Mouse (Mus musculus) ES-Bruce4 (cell line): ENCODE results near the gene Tssk2.

ENCODE experiments used
- CTCF ChIP-seq: IDR thresholded peaks from one replicate; pipeline ENCODE4 v1.8.1; 2011; ENCODE audit warnings: low read depth, low read length
- EP300 ChIP-seq: IDR thresholded peaks from 2 replicates; pipeline ENCODE4 v1.6.1; 2011; ENCODE audit warnings: low read depth, low read length; ENCODE audit not compliant: insufficient read depth
- POLR2A ChIP-seq: IDR thresholded peaks from one replicate; pipeline ENCODE4 v1.8.1; 2011; ENCODE audit warnings: low read length; ENCODE audit not compliant: insufficient read depth

- TF ChIP-seq POLR2A: no peak
- TF ChIP-seq CTCF: no peak
- TF ChIP-seq EP300: no peak
Observed at GRCm38 (mm10) chr16:17876096-17876495, 22.3 kb upstream of the Tssk2 start.
